Mouse (Mus musculus) ES-Bruce4 (cell line): ENCODE data around the gene Gpc4. TPM values are rescaled to one million over a fixed set of nuclear protein-coding genes. Genes with fewer than 3 reads are reported as not detected.

Experiments
- H3K27ac ChIP-seq: 2 replicates; pipeline ENCODE4 v1.5.1; 2012; ENCODE audit warnings: low read length, inconsistent platforms; ENCODE audit not compliant: insufficient read depth
- H3K27me3 ChIP-seq: 2 replicates; pipeline ENCODE4 v1.6.1; 2012; ENCODE audit warnings: mild to moderate bottlenecking, low read length, inconsistent platforms; ENCODE audit not compliant: control insufficient read depth, poor library complexity, insufficient read depth, severe bottlenecking
- H3K36me3 ChIP-seq: 2 replicates; pipeline ENCODE4 v1.6.1; 2012; ENCODE audit warnings: inconsistent platforms, mild to moderate bottlenecking, low read length, moderate library complexity; ENCODE audit not compliant: control insufficient read depth, poor library complexity, insufficient read depth, severe bottlenecking
- H3K4me1 ChIP-seq: one replicate; pipeline ENCODE4 v1.8.1; 2011; ENCODE audit warnings: low read length; ENCODE audit not compliant: control insufficient read depth, insufficient read depth
- H3K4me3 ChIP-seq: 2 replicates; pipeline ENCODE4 v1.5.1; 2011; ENCODE audit warnings: low read depth, mild to moderate bottlenecking, low read length
- H3K9ac ChIP-seq: 2 replicates; pipeline ENCODE4 v1.6.1; 2012; ENCODE audit warnings: low read depth, mild to moderate bottlenecking, inconsistent platforms; ENCODE audit not compliant: poor library complexity, severe bottlenecking
- H3K9me3 ChIP-seq: replicated peaks from 2 replicates; pipeline ENCODE4 v1.6.1; 2012; ENCODE audit warnings: mild to moderate bottlenecking, low read length, inconsistent platforms; ENCODE audit not compliant: control insufficient read depth, poor library complexity, insufficient read depth, severe bottlenecking
- CTCF ChIP-seq: IDR thresholded peaks from one replicate; pipeline ENCODE4 v1.8.1; 2011; ENCODE audit warnings: low read depth, low read length
- EP300 ChIP-seq: IDR thresholded peaks from 2 replicates; pipeline ENCODE4 v1.6.1; 2011; ENCODE audit warnings: low read depth, low read length; ENCODE audit not compliant: insufficient read depth
- POLR2A ChIP-seq: IDR thresholded peaks from one replicate; pipeline ENCODE4 v1.8.1; 2011; ENCODE audit warnings: low read length; ENCODE audit not compliant: insufficient read depth
- polyA plus RNA-seq: library from polyadenylated mRNA; stranded (reverse); fragments of >200 nt; gene quantifications from 2 replicates; pipeline ENCODE4 v1.2.4, GENCODE M21; 2011; ENCODE audit warnings: low read depth; ENCODE audit not compliant: missing spikeins, insufficient read depth, insufficient read length

Gpc4 gene
- 129 and 139 TPM in 2 replicates for polyA plus RNA-seq

DNA sequence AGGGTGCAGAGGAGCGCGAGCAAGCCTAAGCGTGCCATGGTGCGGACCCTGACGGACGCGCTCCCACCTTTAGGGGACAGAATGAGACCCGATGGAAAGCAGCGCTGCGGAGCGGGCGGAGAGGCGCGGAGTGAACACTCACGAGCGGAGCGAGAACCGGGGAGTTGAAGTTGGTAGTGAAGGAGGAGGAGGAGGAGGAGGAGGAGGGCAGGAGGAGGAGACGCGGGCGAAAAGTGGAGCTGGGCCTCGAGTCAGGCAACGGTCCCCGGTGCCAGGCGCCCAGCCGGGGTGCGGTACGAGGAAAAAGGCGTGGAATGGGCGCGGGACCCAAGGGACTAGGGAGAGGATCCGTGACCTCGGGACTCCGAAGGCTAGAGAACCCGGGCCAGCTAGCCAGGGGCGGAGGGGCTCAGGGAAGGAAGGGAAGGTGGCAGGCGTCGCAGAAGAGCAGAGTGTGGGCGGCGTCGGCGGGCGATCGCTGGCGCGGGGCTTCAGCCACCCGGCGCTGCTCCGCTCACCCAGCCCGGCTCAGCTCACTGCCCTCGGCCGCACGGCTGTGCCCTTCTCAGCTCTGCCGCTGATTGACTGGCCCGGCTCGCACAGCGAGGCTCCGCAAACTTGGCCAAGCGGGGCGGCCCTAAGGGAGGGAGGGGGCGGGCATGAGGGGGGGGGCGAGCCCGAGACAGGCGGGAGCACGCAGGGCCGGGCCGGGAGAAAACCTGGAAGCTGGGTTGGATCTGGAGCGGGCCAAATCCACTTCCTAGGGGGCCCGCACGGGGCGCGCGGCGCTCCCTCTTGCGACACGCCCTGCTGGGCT is at the start of gene Gpc4:
TSS of gene Gpc4 (minus strand) at position 515 of the 817 bp plus-strand sequence.
- no peaks in the 10 kb centered on the region for H3K27me3 ChIP-seq
- no peak within 1 kb of the TSS for H3K27ac ChIP-seq
- H3K4me3 ChIP-seq, result peak within 1 kb of the TSS; percentile 87
- no peaks in the 10 kb centered on the region for H3K4me1 ChIP-seq
- no peaks in the 10 kb centered on the region for H3K36me3 ChIP-seq
- no peaks in the 10 kb centered on the region for H3K9me3 ChIP-seq
- H3K9ac ChIP-seq, result peak within 1 kb of the TSS; percentile 94
- TF ChIP-seq CTCF, result no peak
- no peak for TF ChIP-seq EP300
- no peak for TF ChIP-seq POLR2A

DNA sequence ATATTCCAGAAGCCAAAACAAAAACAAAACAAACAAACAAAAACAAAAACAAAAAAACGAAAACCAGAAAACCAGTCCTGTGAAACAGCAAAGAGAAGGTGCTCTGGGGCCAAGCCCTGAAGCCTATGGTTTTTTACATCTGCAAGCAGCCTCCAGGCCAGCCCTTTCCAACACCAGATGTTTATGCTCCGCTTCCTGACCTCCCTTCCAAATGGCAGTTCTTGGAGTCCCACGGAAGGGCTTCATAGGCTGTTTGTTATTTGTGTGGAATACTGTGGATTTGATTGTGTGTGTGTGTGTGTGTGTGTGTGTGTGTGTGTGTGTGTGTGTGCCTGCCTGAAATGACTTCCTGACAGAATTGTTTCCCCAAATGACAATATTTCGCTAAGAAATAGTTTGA is 47.8 kb upstream of the Gpc4 start:
- H3K9me3 ChIP-seq, result no peaks in the 10 kb centered on the region
- H3K4me1 ChIP-seq, result no peaks in the 10 kb centered on the region
- no peak overlapping the region for H3K9ac ChIP-seq
- no peak overlapping the region for H3K4me3 ChIP-seq
- H3K36me3 ChIP-seq, result no peaks in the 10 kb centered on the region
- no peaks in the 10 kb centered on the region for H3K27me3 ChIP-seq
- TF ChIP-seq CTCF, result no peak
- H3K27ac ChIP-seq, result no peak overlapping the region

DNA sequence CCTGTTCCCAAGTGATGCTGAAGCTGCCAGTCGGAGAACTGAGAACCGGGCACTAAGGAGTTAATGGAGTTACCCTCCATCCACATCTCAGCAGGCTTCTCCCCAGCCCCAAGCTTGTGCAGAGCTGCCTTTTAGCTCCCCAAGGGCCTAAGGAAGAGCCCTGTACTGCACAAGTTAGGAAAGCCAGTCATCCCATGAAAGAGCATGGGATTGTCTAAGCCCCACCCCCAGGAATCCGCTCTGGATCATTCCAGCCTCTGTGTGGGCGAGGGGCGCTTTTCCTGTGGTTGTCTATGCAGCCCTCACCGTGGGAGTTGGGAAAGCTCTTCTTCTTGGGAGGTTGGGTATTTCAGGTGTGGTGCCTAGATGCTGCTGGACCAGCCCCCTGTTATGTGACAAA is 34.8 kb upstream of the Gpc4 start:
- no peaks in the 10 kb centered on the region for H3K36me3 ChIP-seq

DNA sequence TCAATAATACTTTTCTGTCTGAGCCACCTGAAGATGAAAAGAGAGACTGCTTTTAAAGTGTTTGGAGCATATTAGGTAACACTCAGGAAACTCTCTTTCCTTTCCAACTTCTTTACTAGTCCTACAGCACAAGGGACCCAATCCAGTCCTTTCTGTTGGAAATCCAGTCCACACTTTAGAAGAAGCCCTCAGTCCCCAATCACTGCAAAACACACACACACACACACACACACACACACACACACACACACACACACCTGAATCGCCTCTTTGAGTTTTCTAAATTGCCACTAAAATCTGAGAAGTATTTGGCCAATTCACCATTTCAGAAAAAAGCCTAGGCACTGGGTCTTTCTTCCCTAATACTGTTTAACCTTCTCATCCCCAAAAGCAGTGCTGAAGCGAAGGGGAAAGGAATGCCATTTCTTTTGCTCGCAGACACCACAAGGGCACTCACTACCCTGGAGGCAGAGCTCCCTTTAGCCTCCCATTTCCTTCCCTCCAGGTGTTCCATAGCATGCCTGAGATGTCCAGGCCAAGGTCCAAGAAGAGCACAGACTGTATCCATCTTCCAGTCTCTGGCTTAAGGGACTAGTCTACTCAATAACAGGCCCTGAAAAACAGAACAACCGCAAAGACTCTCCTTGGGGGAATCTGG is 28.4 kb upstream of the Gpc4 start:
- Histone ChIP-seq H3K36me3 (no peaks in the 10 kb centered on the region), H3K27ac (peak overlapping the region; percentile 58), H3K27me3 (no peaks in the 10 kb centered on the region), H3K9me3 (no peaks in the 10 kb centered on the region), H3K4me1 (peaks cover 7% of the 10 kb centered on the region), H3K9ac (no peak overlapping the region), H3K4me3 (no peak overlapping the region)
- TF ChIP-seq CTCF (no peak), EP300 (peak; percentile 55; the same call in 1 of the 2 replicates), POLR2A (no peak)

More for the DNA sequence above, 34.8 kb upstream of the Gpc4 start:
- TF ChIP-seq EP300 (no peak), CTCF (no peak), POLR2A (no peak)
- Histone ChIP-seq H3K9me3 (no peaks in the 10 kb centered on the region), H3K27ac (0 out of 2 replicates have a peak overlapping the region, but pooled peaks have one; percentile 8), H3K27me3 (no peaks in the 10 kb centered on the region), H3K4me1 (no peaks in the 10 kb centered on the region), H3K4me3 (no peak overlapping the region), H3K9ac (no peak overlapping the region)

DNA sequence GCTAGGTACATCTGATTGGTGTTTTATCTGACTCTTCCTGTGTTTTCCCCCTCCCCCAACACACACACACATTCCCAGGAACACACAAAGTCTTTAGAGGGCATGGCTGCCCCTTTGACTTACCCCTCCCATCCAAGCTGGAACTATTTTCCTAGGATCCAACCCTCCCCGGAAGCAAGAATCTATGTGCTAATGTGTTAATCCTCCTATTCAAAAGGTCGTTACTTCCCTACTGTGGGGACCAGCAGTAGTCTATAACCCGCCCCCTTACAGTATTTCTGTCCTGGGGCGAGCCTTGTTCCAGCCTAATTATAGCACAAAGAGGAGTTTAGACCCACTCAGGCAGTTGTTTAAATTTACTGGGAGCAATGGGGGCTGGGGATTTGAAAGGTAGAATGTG is 24.0 kb upstream of the Gpc4 start:
- Histone ChIP-seq H3K36me3 (no peaks in the 10 kb centered on the region), H3K27ac (peak overlapping the region; percentile 21; the same call in 1 of the 2 replicates), H3K4me1 (peaks cover 9% of the 10 kb centered on the region), H3K9me3 (no peaks in the 10 kb centered on the region), H3K9ac (no peak overlapping the region), H3K4me3 (no peak overlapping the region), H3K27me3 (no peaks in the 10 kb centered on the region)
- TF ChIP-seq CTCF (no peak), POLR2A (no peak), EP300 (0 out of 2 replicates have a peak, but pooled peaks have one; percentile 61)
